In the genomic region with DNA sequence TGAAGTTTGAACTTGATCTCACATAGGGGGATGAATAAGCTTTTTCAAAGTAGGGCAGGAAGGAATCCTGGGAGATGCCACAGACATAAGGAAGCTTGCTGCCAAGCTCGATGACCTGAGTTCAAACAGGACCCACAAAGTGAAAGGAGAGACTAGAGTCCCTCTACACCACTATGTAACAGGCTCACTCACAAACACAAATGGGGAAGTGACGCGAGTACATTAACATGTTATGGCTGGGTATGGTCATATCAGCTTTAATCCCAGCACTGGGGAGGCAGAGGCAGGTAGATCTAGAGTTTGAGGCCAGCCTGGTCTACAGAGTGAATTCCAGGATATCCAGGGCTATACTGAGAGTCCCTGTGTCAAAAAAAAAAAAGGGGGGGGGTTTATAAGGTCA, we compare ENCODE assay signal across 1 mouse cellular context.
A peak's percentile ranks its signal among the peaks of the same experiment; 100 is the strongest.
TF ChIP-seq lines count a peak whose summit lies in the region.

No protein-coding gene starts in this region.

TF ChIP-seq in MEL, 35 proteins besides CTCF, POLR2A, EP300 and RAD21:
- TF ChIP-seq MYB (IDR thresholded peaks at IDR 0.05; ENCODE audit: low read depth, low read length) (no peak), ETS1 (IDR thresholded peaks at IDR 0.05; ENCODE audit: low read depth, low read length) (peak; percentile 24; the same call in 1 of the 2 replicates), GATA1 (IDR thresholded peaks at IDR 0.05; ENCODE audit: low read depth, low read length) (no peak), CHD2 (IDR thresholded peaks at IDR 0.05; ENCODE audit: low read length) (no peak), SIN3A (IDR thresholded peaks at IDR 0.05; ENCODE audit: low read length) (peak; percentile 40; the same call in 1 of the 2 replicates), UBTF (IDR thresholded peaks at IDR 0.05; ENCODE audit: borderline replicate concordance, insufficient read depth, low read depth, low read length) (no peak), CHD1 (IDR thresholded peaks at IDR 0.05; ENCODE audit: low read depth, low read length) (no peak), MAZ (IDR thresholded peaks at IDR 0.05; ENCODE audit: low read depth, low read length) (no peak), POLR2AphosphoS5 (IDR thresholded peaks at IDR 0.05; ENCODE audit: borderline replicate concordance, low read depth, low read length) (no peak)
